ENCODE assay signal across 8 mouse cellular contexts in genomic region chr4:62503374-62503970, GRCm38 (mm10). TPM values are rescaled to one million over a fixed set of nuclear protein-coding genes. Genes with fewer than 3 reads are reported as not detected.
DNase-seq lines count a peak whose midpoint lies in the region; ATAC-seq and TF ChIP-seq lines count a peak whose summit lies in the region.

TSS of gene Hdhd3 (minus strand) at chr4:62503467.

- H3K9me3 ChIP-seq in erythroblast, embryonic 14.5 days (ENCODE audit: control insufficient read depth, low read length) = no peaks in the 10 kb centered on the region
- no peaks in the 10 kb centered on the region for H3K9me3 ChIP-seq in liver, embryonic 12.5 days (replicated peaks)

- no peak for ATAC-seq in erythroblast, adult 5-6 weeks (replicated peaks; ENCODE audit: low FRiP score, poor library complexity, severe bottlenecking)
- ATAC-seq in liver, embryonic 12.5 days = no peak

- 90% methylated on average over 3 of the region's 3 CpGs for WGBS in thymus, adult 2 months
- 61% methylated on average over 3 of the region's 3 CpGs for WGBS in liver, embryonic 12.5 days (ENCODE audit: insufficient replicate concordance)

- TF ChIP-seq CTCF in thymus, adult 2 months (IDR thresholded peaks at IDR 0.05; ENCODE audit: borderline replicate concordance, control insufficient read depth, extremely low read depth, insufficient read depth, low read length, poor library complexity) = no peak

- DNase-seq in thymus, adult 2 months = no peak
- DNase-seq in thymus, postnatal 4 days = no peak
- no peak for DNase-seq in urinary bladder, postnatal 10 days (ENCODE audit: low spot score)
- DNase-seq in left cerebral cortex, postnatal 14 days (ENCODE audit: low spot score in 2 of 2) = no peak
- no peak for DNase-seq in thymus, postnatal 36 days

- H3K4me3 ChIP-seq in erythroblast, embryonic 14.5 days (replicated peaks) = peak within 1 kb of the TSS; percentile 67
- H3K4me3 ChIP-seq in thymus, adult 2 months (ENCODE audit: control insufficient read depth, insufficient read depth, low read length) = peak within 1 kb of the TSS; percentile 94
- peak within 1 kb of the TSS; percentile 70 for H3K4me3 ChIP-seq in liver, embryonic 12.5 days

- H3K9ac ChIP-seq in liver, embryonic 12.5 days = peak within 1 kb of the TSS; percentile 75

- peaks cover 46% of the 10 kb centered on the region for H3K36me3 ChIP-seq in erythroblast, embryonic 14.5 days (ENCODE audit: control insufficient read depth)
- no peaks in the 10 kb centered on the region for H3K36me3 ChIP-seq in thymus, adult 2 months (ENCODE audit: control insufficient read depth, insufficient read depth, low read length)
- H3K36me3 ChIP-seq in liver, embryonic 12.5 days = peaks cover 29% of the 10 kb centered on the region

- H3K4me2 ChIP-seq in liver, embryonic 12.5 days = peak within 1 kb of the TSS; percentile 84

- peaks cover 87% of the 10 kb centered on the region for H3K4me1 ChIP-seq in erythroblast, embryonic 14.5 days (ENCODE audit: control insufficient read depth)
- H3K4me1 ChIP-seq in thymus, adult 2 months (replicated peaks; ENCODE audit: control insufficient read depth, insufficient read depth, low read length) = peaks cover 15% of the 10 kb centered on the region
- H3K4me1 ChIP-seq in liver, embryonic 12.5 days = peaks cover 40% of the 10 kb centered on the region

- intact Hi-C loops in left cerebral cortex, postnatal 14 days (cut with DNase I) = loop anchor here (5.0 kb wide), 1 partner anchor 46 kb away; no protein-coding TSS in a partner anchor

- TF ChIP-seq POLR2A in thymus, adult 2 months (IDR thresholded peaks at IDR 0.05; ENCODE audit: control insufficient read depth, extremely low read depth, insufficient read depth, low read length, poor library complexity) = no peak

- peak within 1 kb of the TSS; percentile 0; the same call in 1 of the 2 replicates for H3K27ac ChIP-seq in thymus, adult 2 months (ENCODE audit: control insufficient read depth, insufficient read depth, low read length)
- H3K27ac ChIP-seq in liver, embryonic 12.5 days = peak within 1 kb of the TSS; percentile 64

- H3K27me3 ChIP-seq in erythroblast, embryonic 14.5 days (ENCODE audit: control insufficient read depth) = no peaks in the 10 kb centered on the region
- H3K27me3 ChIP-seq in thymus, adult 2 months (ENCODE audit: control insufficient read depth, insufficient read depth, low read length) = no peaks in the 10 kb centered on the region
- H3K27me3 ChIP-seq in liver, embryonic 12.5 days (replicated peaks) = no peaks in the 10 kb centered on the region

RNA-seq across cellular contexts. Expression of gene Hdhd3, which starts in this region (rescaled TPM):
- polyA plus RNA-seq in erythroblast, embryonic 14.5 days (2012) = 0.29 and 0.59 TPM in 2 replicates
- not detected in 2 replicates for total RNA-seq in erythroblast, adult 5-6 weeks (2015; ENCODE audit: low replicate concordance)
- total RNA-seq in erythroblast, adult 5-6 weeks (2017; ENCODE audit: low replicate concordance) = 1.0 TPM in 1 of 2 replicates, not detected in the other
- polyA plus RNA-seq in thymus, adult 2 months (2012; rRNA removed) = 4.5 and 7.0 TPM in 2 replicates
- 4.3 and 4.6 TPM in 2 replicates for polyA plus RNA-seq in liver, embryonic 12.5 days (2016; fragmentation: Nextera tagmentation; extraction: Ambion mirVana)
- total RNA-seq in left cerebral cortex, postnatal 14 days (2021) = 1 to 10 TPM; 9.1 to 9.8 TPM

Comparison
In these comparisons a context has a peak if more than half of its experiments do, and no peak if none do; other contexts are left out.
1. RNA of gene Hdhd3 (total RNA-seq): 9.1 to 9.8 TPM in left cerebral cortex, postnatal 14 days; 1.0 TPM in erythroblast, adult 5-6 weeks; every median in the first group is over 4 times any median in the second.
2. Peak in every context shown above with its lines, with median percentiles within 50 percentile points of each other: H3K4me3 ChIP-seq.